Comparison of ENCODE assay signal across 19 mouse cellular contexts in genomic region chr11:6902271-6902670, GRCm38 (mm10).
"Had no signal": no experiment of that assay in that cellular context is flagged by ENCODE, and none has a peak within 500 bp of the region (broad histone marks: within the 10 kb centered on the region; RNA-seq: fewer than 3 reads in every experiment).

No protein-coding gene starts in this region.

- H3K27ac ChIP-seq: left cerebral cortex, adult 2 months; limb, embryonic 12.5 days; limb, embryonic 15.5 days; liver, embryonic 14.5 days; midbrain, embryonic 10.5 days; midbrain, embryonic 15.5 days; neural tube, embryonic 12.5 days; neural tube, embryonic 15.5 days; stomach, embryonic 15.5 days had no signal

- H3K4me3 ChIP-seq: left cerebral cortex, adult 2 months; limb, embryonic 12.5 days; limb, embryonic 15.5 days; megakaryocyte, embryonic 14.5 days; midbrain, embryonic 10.5 days; midbrain, embryonic 15.5 days; neural tube, embryonic 12.5 days; neural tube, embryonic 15.5 days; stomach, embryonic 15.5 days had no signal

- DNase-seq: kidney, postnatal 36 days; layer of hippocampus, postnatal 36 days; liver, postnatal 0 days; right cerebral cortex, adult 18-20 months; right cerebral cortex, postnatal 14 days; right cerebral cortex, postnatal 4 days; thymus, postnatal 25 days had no signal

- H3K9me3 ChIP-seq: limb, embryonic 12.5 days; limb, embryonic 15.5 days; megakaryocyte, embryonic 14.5 days; midbrain, embryonic 10.5 days; midbrain, embryonic 15.5 days; neural tube, embryonic 12.5 days; neural tube, embryonic 15.5 days; stomach, embryonic 15.5 days had no signal

- H3K4me1 ChIP-seq: megakaryocyte, embryonic 14.5 days; neural tube, embryonic 12.5 days; stomach, embryonic 15.5 days had no signal

- H3K9ac ChIP-seq: limb, embryonic 12.5 days; limb, embryonic 15.5 days; liver, embryonic 14.5 days; liver, postnatal 0 days; lung, embryonic 14.5 days; midbrain, embryonic 15.5 days; neural tube, embryonic 12.5 days; neural tube, embryonic 15.5 days; stomach, embryonic 15.5 days had no signal

- H3K27me3 ChIP-seq: limb, embryonic 12.5 days; limb, embryonic 15.5 days; megakaryocyte, embryonic 14.5 days; midbrain, embryonic 15.5 days; neural tube, embryonic 12.5 days; neural tube, embryonic 15.5 days; stomach, embryonic 15.5 days had no signal

- H3K4me2 ChIP-seq: limb, embryonic 12.5 days; limb, embryonic 15.5 days; liver, embryonic 11.5 days; lung, embryonic 14.5 days; midbrain, embryonic 15.5 days; neural tube, embryonic 12.5 days; neural tube, embryonic 15.5 days; stomach, embryonic 15.5 days had no signal

- ATAC-seq: liver, postnatal 0 days; midbrain, embryonic 15.5 days had no signal

- H3K36me3 ChIP-seq: limb, embryonic 12.5 days; limb, embryonic 15.5 days; midbrain, embryonic 10.5 days; midbrain, embryonic 15.5 days; neural tube, embryonic 12.5 days; neural tube, embryonic 15.5 days; stomach, embryonic 15.5 days had no signal
